Mouse (Mus musculus) spleen, adult 12 weeks (tissue): ENCODE measurements around the gene Krtap31-2.

ENCODE experiments used
- DNase-seq: peaks from one replicate; pipeline ENCODE4 v3.0.0; 2022; ENCODE audit warnings: low spot score

The Krtap31-2 gene

DNA sequence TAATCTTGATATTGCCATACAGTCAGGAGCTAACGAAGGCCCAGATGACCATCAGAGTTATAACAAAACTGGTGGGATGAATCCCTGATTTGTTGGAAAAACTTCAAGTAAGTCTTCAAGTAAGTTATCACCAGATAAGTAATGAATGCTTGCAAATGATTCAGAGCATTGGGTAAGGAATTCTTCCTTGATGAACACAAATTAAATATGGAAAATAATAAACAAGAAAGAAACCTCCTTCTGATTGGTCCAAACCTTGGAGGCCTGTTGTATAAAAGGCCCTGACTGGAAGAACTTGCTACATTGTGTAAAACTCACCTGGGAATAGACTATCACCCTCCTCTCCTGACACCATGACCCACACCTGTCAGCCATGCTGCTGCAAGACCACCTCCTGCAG is at the start of gene Krtap31-2:
Gene Krtap31-2, plus strand, starts transcription at position 301 of the 400 bp plus-strand sequence.
- DNase-seq: no peak

- DNase-seq: no peak
Measured at GRCm38 (mm10) chr11:99907620-99908019, 28.5 kb upstream of the Krtap31-2 start, which contains the start of gene Krtap31-1. Krtap31-1 (plus strand) TSS chr11:99907920.

DNA sequence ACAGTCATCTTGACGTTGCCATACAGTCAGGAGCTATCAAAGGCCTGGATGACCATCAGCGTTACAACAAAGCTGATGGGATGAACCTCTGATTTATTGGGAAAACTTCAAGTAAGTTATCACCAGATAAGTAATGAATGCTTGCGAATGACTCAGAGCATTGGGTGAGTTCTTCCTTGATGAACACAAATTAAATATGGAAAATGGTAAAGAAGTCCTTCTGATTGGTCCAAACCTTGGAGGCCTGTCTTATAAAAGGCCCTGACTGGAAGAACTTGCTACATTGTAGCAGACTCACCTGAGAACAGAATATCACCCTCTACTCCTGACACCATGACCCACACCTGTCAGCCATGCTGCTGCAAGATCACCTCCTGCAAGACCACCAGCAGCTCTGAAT is 21.6 kb upstream of the Krtap31-2 start, which contains the start of gene Gm11565:
Gene Gm11565, plus strand, starts transcription at position 301 of the 400 bp plus-strand sequence.
- no peak for DNase-seq

DNA sequence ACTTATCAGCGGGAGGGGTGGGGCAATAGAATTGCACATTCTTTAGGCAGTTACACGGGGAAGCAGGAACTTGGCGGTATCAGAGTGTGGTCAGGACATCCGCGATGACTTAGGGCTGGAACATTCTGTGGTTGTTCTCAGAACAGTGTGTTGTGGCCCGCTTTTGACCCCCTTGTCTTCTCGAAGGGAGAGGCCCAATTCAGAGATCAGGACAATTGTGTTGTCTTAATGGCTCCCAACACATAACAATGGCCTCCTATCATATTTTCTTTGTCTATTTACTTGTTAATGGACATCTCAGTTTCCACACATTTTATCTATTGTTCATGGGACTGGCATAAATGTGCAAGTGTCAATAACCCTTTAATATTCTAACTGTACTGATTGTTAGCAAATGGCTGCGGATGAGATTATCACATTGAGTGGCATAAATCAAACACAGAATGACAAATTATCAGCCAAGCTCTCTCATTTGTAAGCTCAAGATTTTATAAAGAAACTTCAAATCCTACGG is 1.7 kb downstream of the Krtap31-2 start:
- DNase-seq: no peak

GRCm38 (mm10) chr11:99948175-99948574 is 12.1 kb downstream of the Krtap31-2 start, which contains the start of gene Krtap9-5:
Krtap9-5 (plus strand) TSS chr11:99948475.
- DNase-seq: no peak

DNA sequence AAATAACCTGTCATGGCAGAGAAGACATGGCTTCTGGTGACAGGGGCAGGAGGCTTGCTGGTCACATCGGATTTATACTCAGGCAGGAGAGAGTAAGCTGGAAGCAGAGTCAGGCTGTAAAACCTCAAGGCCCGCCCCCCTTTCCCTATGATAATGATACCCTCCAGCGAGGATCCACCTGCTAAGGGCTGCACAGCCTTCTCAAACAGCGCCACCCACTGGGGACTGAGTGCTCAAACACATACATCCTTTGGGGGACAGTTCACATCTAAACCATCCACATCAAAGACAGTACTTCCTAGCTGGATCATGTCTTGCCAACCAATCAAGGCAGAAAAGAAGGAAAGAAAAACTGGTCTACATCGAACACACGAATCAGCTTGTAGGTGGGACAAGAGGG is 28.1 kb downstream of the Krtap31-2 start:
- no peak for DNase-seq

GRCm38 (mm10) chr11:99965961-99966360 is 29.9 kb downstream of the Krtap31-2 start:
- no peak for DNase-seq

DNA sequence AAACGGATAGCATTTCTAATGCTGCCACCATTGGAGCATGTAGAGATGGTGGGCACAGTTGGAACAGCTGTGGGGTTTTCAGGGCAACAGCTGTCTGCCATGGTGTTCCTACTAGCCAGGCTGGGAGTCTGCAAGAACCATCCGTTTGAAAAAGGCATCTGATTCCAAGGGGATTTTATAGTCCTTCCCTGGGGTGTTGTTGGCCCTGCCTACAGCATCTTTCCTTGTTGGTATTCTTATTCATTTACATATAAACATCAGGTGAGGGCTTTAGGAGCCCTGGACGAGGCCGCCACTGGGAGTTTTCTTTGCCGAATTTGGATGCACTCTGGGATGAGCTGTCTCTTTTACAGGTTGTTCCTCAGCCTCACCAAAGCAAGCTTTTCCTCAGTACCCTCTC is 42.9 kb downstream of the Krtap31-2 start, which contains the start of gene Krtap29-1:
Gene Krtap29-1, minus strand, starts transcription at position 101 of the 400 bp plus-strand sequence.
- DNase-seq: no peak

GRCm38 (mm10) chr11:99982731-99983130 is 46.6 kb downstream of the Krtap31-2 start:
- no peak for DNase-seq

- no peak for DNase-seq
Measured at GRCm38 (mm10) chr11:99983442-99983841, 47.4 kb downstream of the Krtap31-2 start.

- no peak for DNase-seq
Measured at GRCm38 (mm10) chr11:99985291-99986092, 49.4 kb downstream of the Krtap31-2 start.

GRCm38 (mm10) chr11:99986180-99986647 is 50.1 kb downstream of the Krtap31-2 start, which contains the start of gene Krtap16-1:
Krtap16-1 (minus strand) TSS chr11:99986597.
- no peak for DNase-seq
